Mouse (Mus musculus) olfactory bulb, adult 2 months (tissue): ENCODE data around the gene Aplp2. TPM values are rescaled to one million over a fixed set of nuclear protein-coding genes. Genes with fewer than 3 reads are reported as not detected.

Experiments used
- H3K27ac ChIP-seq: fragments of 200-500 bp; 2 replicates; pipeline ENCODE4 v1.5.1; 2012; ENCODE audit warnings: low read depth, low read length; ENCODE audit not compliant: insufficient read depth
- H3K4me1 ChIP-seq: fragments of 200-500 bp; 2 replicates; pipeline ENCODE4 v1.6.1; 2012; ENCODE audit warnings: low read length; ENCODE audit not compliant: control insufficient read depth, insufficient read depth
- H3K4me3 ChIP-seq: fragments of 200-500 bp; 2 replicates; pipeline ENCODE4 v1.5.1; 2012; ENCODE audit warnings: mild to moderate bottlenecking, low read depth, low read length, moderate library complexity; ENCODE audit not compliant: insufficient read depth
- CTCF ChIP-seq: fragments of 200-500 bp; IDR thresholded peaks from 2 replicates; pipeline ENCODE4 v1.5.1; 2012; ENCODE audit warnings: low read depth, mild to moderate bottlenecking, low read length, moderate library complexity; ENCODE audit not compliant: insufficient read depth
- POLR2A ChIP-seq: fragments of 200-500 bp; IDR thresholded peaks from 2 replicates; pipeline ENCODE4 v1.6.1; 2012; ENCODE audit warnings: mild to moderate bottlenecking, low read depth, low read length, moderate library complexity; ENCODE audit not compliant: insufficient read depth
- WGBS: fragments of 180-500 bp; shearing (Covaris S2); methylation state at CpG from one replicate; pipeline ENCODE4 v1.1.7; 2018; 5-methylcytosine and 5-hydroxymethylcytosine counted together
- polyA plus RNA-seq: library from polyadenylated mRNA; stranded (reverse); fragments of >200 nt; gene quantifications from 2 replicates; pipeline ENCODE4 v1.2.4, GENCODE M21; 2012; ENCODE audit warnings: low replicate concordance; ENCODE audit not compliant: missing spikeins, insufficient read depth, insufficient read length

The Aplp2 gene
- polyA plus RNA-seq, 1 experiment, result 531 TPM

- no peak overlapping the region for H3K27ac ChIP-seq
- H3K4me3 ChIP-seq, result no peak overlapping the region
- WGBS, result 75% methylated on average over 2 of the region's 2 CpGs
- no peaks in the 10 kb centered on the region for H3K4me1 ChIP-seq
- TF ChIP-seq POLR2A, result no peak
- TF ChIP-seq CTCF, result no peak
Measured at GRCm38 (mm10) chr9:31151050-31151449, 60.6 kb downstream of the Aplp2 start.

- Histone ChIP-seq H3K4me1 (no peaks in the 10 kb centered on the region), H3K4me3 (no peak overlapping the region), H3K27ac (no peak overlapping the region)
- TF ChIP-seq CTCF (no peak), POLR2A (no peak)
- WGBS, result 87% methylated on average over 7 of the region's 7 CpGs
Measured at GRCm38 (mm10) chr9:31148135-31148534, 63.5 kb downstream of the Aplp2 start.

- Histone ChIP-seq H3K4me3 (no peak overlapping the region), H3K4me1 (no peaks in the 10 kb centered on the region), H3K27ac (no peak overlapping the region)
- 83% methylated on average over 7 of the region's 7 CpGs for WGBS
- TF ChIP-seq POLR2A (no peak), CTCF (no peak)
Measured at GRCm38 (mm10) chr9:31145272-31145925, 66.2 kb downstream of the Aplp2 start.

- Histone ChIP-seq H3K4me3 (no peak overlapping the region), H3K4me1 (no peaks in the 10 kb centered on the region), H3K27ac (no peak overlapping the region)
- WGBS, result 28% methylated on average over 1 of the region's 1 CpGs
- TF ChIP-seq CTCF, result no peak
Measured at GRCm38 (mm10) chr9:31142924-31143323, 68.7 kb downstream of the Aplp2 start.

GRCm38 (mm10) chr9:31133131-31133530 is 78.5 kb downstream of the Aplp2 start:
- WGBS, result 62% methylated on average over 5 of the region's 5 CpGs
- H3K4me1 ChIP-seq, result peaks cover 18% of the 10 kb centered on the region
- no peak for TF ChIP-seq POLR2A
- no peak for TF ChIP-seq CTCF
- no peak overlapping the region for H3K27ac ChIP-seq
- no peak overlapping the region for H3K4me3 ChIP-seq

GRCm38 (mm10) chr9:31131205-31131968 is 80.2 kb downstream of the Aplp2 start, which contains the start of gene St14:
Gene St14, minus strand, starts transcription at chr9:31131853.
- Histone ChIP-seq H3K4me3 (peak within 1 kb of the TSS; percentile 28), H3K4me1 (peaks cover 18% of the 10 kb centered on the region), H3K27ac (no peak within 1 kb of the TSS)
- WGBS, result 2% methylated on average over 70 of the region's 74 CpGs
- TF ChIP-seq POLR2A (no peak), CTCF (no peak)

GRCm38 (mm10) chr9:31130357-31131204 is 81.0 kb downstream of the Aplp2 start:
- no peak overlapping the region for H3K27ac ChIP-seq
- 20% methylated on average over 26 of the region's 26 CpGs for WGBS
- H3K4me3 ChIP-seq, result peak overlapping the region; percentile 28
- H3K4me1 ChIP-seq, result peaks cover 18% of the 10 kb centered on the region
- no peak for TF ChIP-seq POLR2A
- no peak for TF ChIP-seq CTCF

GRCm38 (mm10) chr9:31129956-31130355 is 81.7 kb downstream of the Aplp2 start:
- WGBS, result 73% methylated on average over 8 of the region's 8 CpGs
- no peak overlapping the region for H3K27ac ChIP-seq
- no peak overlapping the region for H3K4me3 ChIP-seq
- H3K4me1 ChIP-seq, result peaks cover 18% of the 10 kb centered on the region
- TF ChIP-seq CTCF, result no peak
- no peak for TF ChIP-seq POLR2A

- WGBS, result 84% methylated on average over 12 of the region's 12 CpGs
- TF ChIP-seq CTCF (no peak), POLR2A (no peak)
- H3K27ac ChIP-seq, result no peak overlapping the region
- H3K4me1 ChIP-seq, result peaks cover 18% of the 10 kb centered on the region
- H3K4me3 ChIP-seq, result no peak overlapping the region
Measured at GRCm38 (mm10) chr9:31127876-31128465, 83.6 kb downstream of the Aplp2 start.
